Mouse (Mus musculus): Measurements from ENCODE around the gene Gm28051. TPM values are rescaled to one million over a fixed set of nuclear protein-coding genes. Genes with fewer than 3 reads are reported as not detected.

The Gm28051 gene
- polyA plus RNA-seq, 1 experiment: not detected

- TF ChIP-seq POLR2A (IDR thresholded peaks at IDR 0.05; ENCODE audit: insufficient read depth, low read depth, low read length) (no peak), CTCF (IDR thresholded peaks at IDR 0.05; ENCODE audit: insufficient read depth, low read depth, low read length) (no peak)
Measured at GRCm38 (mm10) chr12:102714654-102715395, 42.7 kb downstream of the Gm28051 start.

GRCm38 (mm10) chr12:102714116-102714515 lies 43.4 kb downstream of the Gm28051 start:
- Histone ChIP-seq H3K4me1 (ENCODE audit: control insufficient read depth, insufficient read depth, low read length) (no peaks in the 10 kb centered on the region), H3K4me3 (ENCODE audit: insufficient read depth, low read depth, low read length) (no peak overlapping the region), H3K27ac (ENCODE audit: insufficient read depth, low read depth, low read length) (no peak overlapping the region)
- TF ChIP-seq POLR2A (IDR thresholded peaks at IDR 0.05; ENCODE audit: insufficient read depth, low read depth, low read length): no peak
- no peak for TF ChIP-seq CTCF (IDR thresholded peaks at IDR 0.05; ENCODE audit: insufficient read depth, low read depth, low read length)
- WGBS: 92% methylated on average over 2 of the region's 2 CpGs

More at GRCm38 (mm10) chr12:102714654-102715395, 42.7 kb downstream of the Gm28051 start:
- Histone ChIP-seq H3K4me3 (ENCODE audit: insufficient read depth, low read depth, low read length) (no peak overlapping the region), H3K27ac (ENCODE audit: insufficient read depth, low read depth, low read length) (no peak overlapping the region), H3K4me1 (ENCODE audit: control insufficient read depth, insufficient read depth, low read length) (no peaks in the 10 kb centered on the region)
- 94% methylated on average over 10 of the region's 10 CpGs for WGBS

GRCm38 (mm10) chr12:102713153-102713865 lies 44.3 kb downstream of the Gm28051 start:
- Histone ChIP-seq H3K4me1 (ENCODE audit: control insufficient read depth, insufficient read depth, low read length) (peaks cover 2% of the 10 kb centered on the region; the same call in 1 of the 2 replicates), H3K4me3 (ENCODE audit: insufficient read depth, low read depth, low read length) (no peak overlapping the region), H3K27ac (ENCODE audit: insufficient read depth, low read depth, low read length) (no peak overlapping the region)
- 84% methylated on average over 20 of the region's 20 CpGs for WGBS
- TF ChIP-seq POLR2A (IDR thresholded peaks at IDR 0.05; ENCODE audit: insufficient read depth, low read depth, low read length) (no peak), CTCF (IDR thresholded peaks at IDR 0.05; ENCODE audit: insufficient read depth, low read depth, low read length) (no peak)

GRCm38 (mm10) chr12:102710851-102711375 lies 46.7 kb downstream of the Gm28051 start:
- TF ChIP-seq POLR2A (IDR thresholded peaks at IDR 0.05; ENCODE audit: insufficient read depth, low read depth, low read length): no peak
- no peak for TF ChIP-seq CTCF (IDR thresholded peaks at IDR 0.05; ENCODE audit: insufficient read depth, low read depth, low read length)
- Histone ChIP-seq H3K4me3 (ENCODE audit: insufficient read depth, low read depth, low read length) (no peak overlapping the region), H3K27ac (ENCODE audit: insufficient read depth, low read depth, low read length) (no peak overlapping the region), H3K4me1 (ENCODE audit: control insufficient read depth, insufficient read depth, low read length) (peaks cover 10% of the 10 kb centered on the region)
- WGBS: 76% methylated on average over 4 of the region's 4 CpGs

- TF ChIP-seq POLR2A (IDR thresholded peaks at IDR 0.05; ENCODE audit: insufficient read depth, low read depth, low read length) (no peak), CTCF (IDR thresholded peaks at IDR 0.05; ENCODE audit: insufficient read depth, low read depth, low read length) (no peak)
- H3K4me1 ChIP-seq (ENCODE audit: control insufficient read depth, insufficient read depth, low read length): peaks cover 17% of the 10 kb centered on the region
- 89% methylated on average over 5 of the region's 5 CpGs for WGBS
- H3K27ac ChIP-seq (ENCODE audit: insufficient read depth, low read depth, low read length): no peak overlapping the region
- no peak overlapping the region for H3K4me3 ChIP-seq (ENCODE audit: insufficient read depth, low read depth, low read length)
Measured at GRCm38 (mm10) chr12:102709896-102710295, 47.7 kb downstream of the Gm28051 start.

GRCm38 (mm10) chr12:102708220-102708619 lies 49.3 kb downstream of the Gm28051 start:
- Histone ChIP-seq H3K27ac (ENCODE audit: insufficient read depth, low read depth, low read length) (no peak overlapping the region), H3K4me1 (ENCODE audit: control insufficient read depth, insufficient read depth, low read length) (peaks cover 20% of the 10 kb centered on the region), H3K4me3 (ENCODE audit: insufficient read depth, low read depth, low read length) (no peak overlapping the region)
- 87% methylated on average over 11 of the region's 11 CpGs for WGBS
- no peak for TF ChIP-seq POLR2A (IDR thresholded peaks at IDR 0.05; ENCODE audit: insufficient read depth, low read depth, low read length)
- no peak for TF ChIP-seq CTCF (IDR thresholded peaks at IDR 0.05; ENCODE audit: insufficient read depth, low read depth, low read length)

GRCm38 (mm10) chr12:102706833-102707463 lies 50.6 kb downstream of the Gm28051 start:
- 93% methylated on average over 10 of the region's 10 CpGs for WGBS
- H3K4me3 ChIP-seq (ENCODE audit: insufficient read depth, low read depth, low read length): no peak overlapping the region
- no peak overlapping the region; the same call in 1 of the 2 replicates for H3K27ac ChIP-seq (ENCODE audit: insufficient read depth, low read depth, low read length)
- no peak for TF ChIP-seq CTCF (IDR thresholded peaks at IDR 0.05; ENCODE audit: insufficient read depth, low read depth, low read length)
- no peak for TF ChIP-seq POLR2A (IDR thresholded peaks at IDR 0.05; ENCODE audit: insufficient read depth, low read depth, low read length)
- H3K4me1 ChIP-seq (ENCODE audit: control insufficient read depth, insufficient read depth, low read length): peaks cover 28% of the 10 kb centered on the region

GRCm38 (mm10) chr12:102705906-102706640 lies 51.5 kb downstream of the Gm28051 start:
- WGBS: 53% methylated on average over 6 of the region's 6 CpGs
- Histone ChIP-seq H3K4me3 (ENCODE audit: insufficient read depth, low read depth, low read length) (no peak overlapping the region), H3K27ac (ENCODE audit: insufficient read depth, low read depth, low read length) (peak overlapping the region; percentile 94; the same call in 1 of the 2 replicates), H3K4me1 (ENCODE audit: control insufficient read depth, insufficient read depth, low read length) (peaks cover 30% of the 10 kb centered on the region)
- no peak for TF ChIP-seq CTCF (IDR thresholded peaks at IDR 0.05; ENCODE audit: insufficient read depth, low read depth, low read length)
- TF ChIP-seq POLR2A (IDR thresholded peaks at IDR 0.05; ENCODE audit: insufficient read depth, low read depth, low read length): no peak
